Mouse (Mus musculus): Measurements from ENCODE around the gene Cyp26b1. TPM values are rescaled to one million over a fixed set of nuclear protein-coding genes. Genes with fewer than 3 reads are reported as not detected.
A peak's percentile ranks its signal among the peaks of the same experiment; 100 is the strongest.

Cyp26b1 gene
- total and polyA plus RNA-seq, 3 experiments = not detected

DNA sequence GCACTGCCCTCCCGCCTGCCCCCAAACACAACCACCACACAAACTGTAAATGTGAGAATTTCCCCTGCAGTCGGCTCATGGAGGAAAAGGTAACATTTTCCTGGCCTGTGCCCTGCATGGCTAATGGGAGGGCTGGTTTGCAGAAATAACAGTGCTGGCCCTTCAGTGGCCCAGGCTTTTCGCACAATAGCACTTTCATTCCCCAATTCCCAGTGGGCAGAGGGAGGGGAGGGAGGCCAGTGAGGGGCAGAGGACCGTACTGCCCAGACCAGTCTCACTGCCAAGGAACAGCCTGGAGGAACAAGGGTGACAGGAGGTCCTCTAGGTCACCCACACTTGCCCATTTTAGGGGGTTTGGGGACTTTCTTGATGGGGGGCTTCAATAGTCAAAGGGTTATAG, 15.8 kb downstream of the Cyp26b1 start:
- H3K9ac ChIP-seq (ENCODE audit: insufficient read depth, low read depth) = no peak overlapping the region
- peaks cover 0 to 5% of the 10 kb centered on the region in 2 experiments; a peak in 2 of 4 replicates for H3K4me1 ChIP-seq (ENCODE audit: control insufficient read depth in 1 of 2, insufficient read depth in 2 of 2)
- no peaks in the 10 kb centered on the region for H3K9me3 ChIP-seq (replicated peaks; ENCODE audit: low read length)
- no peaks in the 10 kb centered on the region for H3K36me3 ChIP-seq (replicated peaks in 1 of 2; ENCODE audit: control insufficient read depth in 1 of 2, insufficient read depth in 1 of 2, low read length in 1 of 2)
- H3K27ac ChIP-seq (ENCODE audit: insufficient read depth, low read depth) = no peak overlapping the region
- no peak for TF ChIP-seq UBTF (IDR thresholded peaks at IDR 0.05; ENCODE audit: low read depth, low read length)
- TF ChIP-seq TBP (conservative IDR thresholded peaks at IDR 0.05; ENCODE audit: low read depth, low read length) = no peak
- TF ChIP-seq MAZ (IDR thresholded peaks at IDR 0.05; ENCODE audit: low read depth, low read length) = no peak
- no peak for TF ChIP-seq TCF12 (IDR thresholded peaks at IDR 0.05; ENCODE audit: low read depth, low read length)
- no peak for TF ChIP-seq MAX (IDR thresholded peaks at IDR 0.05; ENCODE audit: low read length)
- no peak for TF ChIP-seq ZMIZ1 (IDR thresholded peaks at IDR 0.05; ENCODE audit: low read depth, low read length)
- no peak for TF ChIP-seq MYC (IDR thresholded peaks at IDR 0.05; ENCODE audit: low read depth, low read length)
- no peak for TF ChIP-seq HCFC1 (IDR thresholded peaks at IDR 0.05; ENCODE audit: low read depth, low read length)
- TF ChIP-seq ETS1 (conservative IDR thresholded peaks at IDR 0.05; ENCODE audit: low read depth, low read length) = no peak
- TF ChIP-seq MEF2A (IDR thresholded peaks at IDR 0.05; ENCODE audit: borderline replicate concordance, low read depth, low read length) = no peak
- TF ChIP-seq USF1 (IDR thresholded peaks at IDR 0.05; ENCODE audit: low read depth, low read length) = no peak
- TF ChIP-seq IRF4 (IDR thresholded peaks at IDR 0.05; ENCODE audit: low read depth, low read length) = no peak
- TF ChIP-seq EP300 (IDR thresholded peaks at IDR 0.05; ENCODE audit: low read length) = no peak
- no peak for TF ChIP-seq NRF1 (IDR thresholded peaks at IDR 0.05; ENCODE audit: low read depth, low read length)
- TF ChIP-seq POLR2A (IDR thresholded peaks at IDR 0.05; ENCODE audit: low read depth, low read length) = no peak
- H3K79me2 ChIP-seq (replicated peaks; ENCODE audit: control insufficient read depth, extremely low read depth, insufficient read depth, poor library complexity, severe bottlenecking) = no peaks in the 10 kb centered on the region
- dilution Hi-C loops (cut with MboI; ENCODE audit: extremely low pct_ligation_motif_present, extremely low pct_unique_long_range_greater_than_20kb, low sequenced_read_pairs) = no loop called here
- no peak overlapping the region for H3K4me2 ChIP-seq (ENCODE audit: insufficient read depth, low read depth, poor library complexity, severe bottlenecking)
- no peak overlapping the region for H3K4me3 ChIP-seq (replicated peaks in 1 of 3; ENCODE audit: low read depth in 2 of 3, low read length in 2 of 3, poor library complexity in 1 of 3)
- in situ Hi-C loops (cut with MboI; ENCODE audit: low pct_ligation_motif_present, low pct_unique_long_range_greater_than_20kb, low sequenced_read_pairs) = loop anchor here (25.0 kb wide), 2 partner anchors 166 to 334 kb away; no protein-coding TSS in a partner anchor
- DNase-seq (ENCODE audit: extremely low read depth) = no peak
- H3K27me3 ChIP-seq (replicated peaks) = peaks cover 94% of the 10 kb centered on the region

DNA sequence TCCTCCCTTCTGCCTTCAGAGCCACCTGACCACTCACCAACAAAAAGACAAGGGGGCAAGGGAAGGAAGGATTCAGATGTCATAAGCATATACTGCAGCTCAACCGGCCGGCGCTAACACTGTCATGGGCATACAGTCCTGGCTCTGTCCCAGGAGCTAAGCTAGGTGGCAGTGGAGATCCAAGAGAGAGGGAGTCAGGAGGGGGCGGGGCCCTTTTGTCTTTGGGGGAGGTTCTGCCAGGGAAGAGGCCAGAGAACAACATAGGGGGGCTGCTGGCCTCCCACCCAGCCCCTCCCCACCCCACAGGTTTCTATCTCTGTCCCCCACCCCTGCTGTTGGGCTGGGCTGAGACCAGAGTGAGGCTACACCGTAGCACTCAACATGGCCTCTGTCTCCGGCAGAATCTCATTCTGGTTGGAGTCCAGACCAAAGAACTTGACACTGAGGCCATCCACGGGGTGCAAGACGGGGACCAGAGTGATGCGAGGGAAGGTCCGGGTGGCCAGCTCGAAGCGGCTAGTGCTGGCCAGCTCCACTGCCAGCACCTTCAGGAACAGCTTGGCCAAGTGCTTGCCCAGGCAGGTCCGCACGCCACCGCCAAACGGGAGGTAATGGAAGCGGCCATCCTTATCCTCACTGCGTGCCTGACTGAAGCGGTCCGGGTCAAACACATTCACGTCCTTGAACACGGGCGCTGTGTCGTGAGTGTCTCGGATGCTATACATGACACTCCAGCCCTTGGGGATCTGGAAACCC, 19.6 kb downstream of the Cyp26b1 start:
- no peak for TF ChIP-seq HCFC1 (IDR thresholded peaks at IDR 0.05; ENCODE audit: low read depth, low read length)
- TF ChIP-seq ZC3H11A (IDR thresholded peaks at IDR 0.05; ENCODE audit: low read depth, low read length) = no peak
- TF ChIP-seq PAX5 (IDR thresholded peaks at IDR 0.05; ENCODE audit: low read length) = no peak
- no peak for TF ChIP-seq MAX (IDR thresholded peaks at IDR 0.05; ENCODE audit: low read length)
- no peak for TF ChIP-seq ELF1 (IDR thresholded peaks at IDR 0.05; ENCODE audit: low read depth, low read length)
- TF ChIP-seq MEF2A (IDR thresholded peaks at IDR 0.05; ENCODE audit: borderline replicate concordance, low read depth, low read length) = no peak
- peak; percentile 25 for TF ChIP-seq RAD21 (IDR thresholded peaks at IDR 0.05; ENCODE audit: low read depth, low read length)
- no peak for TF ChIP-seq EP300 (IDR thresholded peaks at IDR 0.05; ENCODE audit: low read length)
- no peak for TF ChIP-seq GABPA (IDR thresholded peaks at IDR 0.05; ENCODE audit: insufficient replicate concordance, low read depth, low read length)
- TF ChIP-seq UBTF (IDR thresholded peaks at IDR 0.05; ENCODE audit: low read depth, low read length) = no peak
- TF ChIP-seq CHD1 (IDR thresholded peaks at IDR 0.05; ENCODE audit: low read depth, low read length) = no peak
- peak in 1 of 2 experiments; percentile 38; a peak in 2 of 4 replicates for TF ChIP-seq CTCF (conservative IDR thresholded peaks at IDR 0.05 in 1 of 2, IDR thresholded peaks at IDR 0.05 in 1 of 2; ENCODE audit: low read depth in 2 of 2, low read length in 2 of 2)
- TF ChIP-seq USF2 (conservative IDR thresholded peaks at IDR 0.05; ENCODE audit: low read depth, low read length) = no peak
- TF ChIP-seq SMC3 (IDR thresholded peaks at IDR 0.05; ENCODE audit: low read depth, low read length) = 0 out of 2 replicates have a peak, but pooled peaks have one; percentile 5
- TF ChIP-seq ZKSCAN1 (IDR thresholded peaks at IDR 0.05; ENCODE audit: borderline replicate concordance, low read depth, low read length) = no peak
- Histone ChIP-seq H3K4me3 (replicated peaks in 1 of 3; ENCODE audit: low read depth in 2 of 3, low read length in 2 of 3, poor library complexity in 1 of 3) (no peak overlapping the region), H3K79me2 (replicated peaks; ENCODE audit: control insufficient read depth, extremely low read depth, insufficient read depth, poor library complexity, severe bottlenecking) (no peaks in the 10 kb centered on the region), H3K9ac (ENCODE audit: insufficient read depth, low read depth) (no peak overlapping the region), H3K9me3 (replicated peaks; ENCODE audit: low read length) (no peaks in the 10 kb centered on the region), H3K27me3 (replicated peaks) (peaks cover 66% of the 10 kb centered on the region), H3K4me2 (ENCODE audit: insufficient read depth, low read depth, poor library complexity, severe bottlenecking) (no peak overlapping the region), H3K36me3 (replicated peaks in 1 of 2; ENCODE audit: control insufficient read depth in 1 of 2, insufficient read depth in 1 of 2, low read length in 1 of 2) (no peaks in the 10 kb centered on the region), H3K4me1 (ENCODE audit: control insufficient read depth in 1 of 2, insufficient read depth in 2 of 2) (peaks cover 4 to 25% of the 10 kb centered on the region in 2 experiments), H3K27ac (ENCODE audit: insufficient read depth, low read depth) (no peak overlapping the region)
- dilution Hi-C loops (cut with MboI; ENCODE audit: extremely low pct_ligation_motif_present, extremely low pct_unique_long_range_greater_than_20kb, low sequenced_read_pairs) = no loop called here
- no peak for DNase-seq (ENCODE audit: extremely low read depth)
- in situ Hi-C loops (cut with MboI; ENCODE audit: low pct_ligation_motif_present, low pct_unique_long_range_greater_than_20kb, low sequenced_read_pairs) = no loop called here
